Mouse (Mus musculus): ENCODE data around the gene Rbm43. TPM values are rescaled to one million over a fixed set of nuclear protein-coding genes. Genes with fewer than 3 reads are reported as not detected.
A peak's percentile ranks its signal among the peaks of the same experiment; 100 is the strongest.

Rbm43 gene
- polyA plus RNA-seq, 1 experiment, result 6.6 TPM

- no peak for TF ChIP-seq CTCF (conservative IDR thresholded peaks at IDR 0.05; ENCODE audit: insufficient read depth, insufficient read length, low read depth, low read length)
- no peak for TF ChIP-seq POLR2A (IDR thresholded peaks at IDR 0.05; ENCODE audit: low read depth, low read length)
- DNase-seq, result peak; percentile 68
- H3K36me3 ChIP-seq (ENCODE audit: control insufficient read depth, insufficient read depth, low read length), result no peaks in the 10 kb centered on the region
- WGBS, result 82% methylated on average over 4 of the region's 4 CpGs
- peaks cover 5% of the 10 kb centered on the region for H3K4me1 ChIP-seq (ENCODE audit: control insufficient read depth, insufficient read depth, low read length)
- no peak overlapping the region for H3K4me3 ChIP-seq (ENCODE audit: insufficient read depth, low read depth, low read length)
- no peaks in the 10 kb centered on the region for H3K27me3 ChIP-seq (replicated peaks; ENCODE audit: control insufficient read depth, insufficient read depth, low read length)
- H3K27ac ChIP-seq (ENCODE audit: insufficient read depth, low read depth, low read length), result no peak overlapping the region
These were observed 35.9 kb upstream of the Rbm43 start for GRCm38 (mm10) chr2:51970897-51971296.

- TF ChIP-seq POLR2A (IDR thresholded peaks at IDR 0.05; ENCODE audit: low read depth, low read length) (no peak), CTCF (conservative IDR thresholded peaks at IDR 0.05; ENCODE audit: insufficient read depth, insufficient read length, low read depth, low read length) (no peak)
- H3K4me1 ChIP-seq (ENCODE audit: control insufficient read depth, insufficient read depth, low read length), result peaks cover 5% of the 10 kb centered on the region
- H3K4me3 ChIP-seq (ENCODE audit: insufficient read depth, low read depth, low read length), result no peak overlapping the region
- no peak for DNase-seq
- H3K27ac ChIP-seq (ENCODE audit: insufficient read depth, low read depth, low read length), result no peak overlapping the region
- WGBS, result 97% methylated on average over 3 of the region's 3 CpGs
- H3K36me3 ChIP-seq (ENCODE audit: control insufficient read depth, insufficient read depth, low read length), result no peaks in the 10 kb centered on the region
- H3K27me3 ChIP-seq (replicated peaks; ENCODE audit: control insufficient read depth, insufficient read depth, low read length), result no peaks in the 10 kb centered on the region
These were observed 32.3 kb upstream of the Rbm43 start for GRCm38 (mm10) chr2:51967288-51967687.

- 90% methylated on average over 7 of the region's 7 CpGs for WGBS
- TF ChIP-seq CTCF (conservative IDR thresholded peaks at IDR 0.05; ENCODE audit: insufficient read depth, insufficient read length, low read depth, low read length) (no peak), POLR2A (IDR thresholded peaks at IDR 0.05; ENCODE audit: low read depth, low read length) (no peak)
- H3K27me3 ChIP-seq (replicated peaks; ENCODE audit: control insufficient read depth, insufficient read depth, low read length), result no peaks in the 10 kb centered on the region
- no peaks in the 10 kb centered on the region for H3K4me1 ChIP-seq (ENCODE audit: control insufficient read depth, insufficient read depth, low read length)
- H3K36me3 ChIP-seq (ENCODE audit: control insufficient read depth, insufficient read depth, low read length), result peaks cover 6% of the 10 kb centered on the region; the same call in 1 of the 2 replicates
- H3K4me3 ChIP-seq (ENCODE audit: insufficient read depth, low read depth, low read length), result no peak overlapping the region
- H3K27ac ChIP-seq (ENCODE audit: insufficient read depth, low read depth, low read length), result no peak overlapping the region
- DNase-seq, result no peak
These were observed 18.8 kb upstream of the Rbm43 start for GRCm38 (mm10) chr2:51953648-51954204.

- Histone ChIP-seq H3K27ac (ENCODE audit: insufficient read depth, low read depth, low read length) (no peak overlapping the region), H3K36me3 (ENCODE audit: control insufficient read depth, insufficient read depth, low read length) (peaks cover 6% of the 10 kb centered on the region), H3K27me3 (replicated peaks; ENCODE audit: control insufficient read depth, insufficient read depth, low read length) (no peaks in the 10 kb centered on the region), H3K4me1 (ENCODE audit: control insufficient read depth, insufficient read depth, low read length) (no peaks in the 10 kb centered on the region), H3K4me3 (ENCODE audit: insufficient read depth, low read depth, low read length) (no peak overlapping the region)
- no peak for TF ChIP-seq POLR2A (IDR thresholded peaks at IDR 0.05; ENCODE audit: low read depth, low read length)
- TF ChIP-seq CTCF (conservative IDR thresholded peaks at IDR 0.05; ENCODE audit: insufficient read depth, insufficient read length, low read depth, low read length), result no peak
- WGBS, result 48% methylated on average over 1 of the region's 1 CpGs
- DNase-seq, result no peak
These were observed 15.9 kb upstream of the Rbm43 start for GRCm38 (mm10) chr2:51950876-51951275.

- no peak for DNase-seq
- 83% methylated on average over 6 of the region's 6 CpGs for WGBS
These were observed 13.3 kb upstream of the Rbm43 start for GRCm38 (mm10) chr2:51948105-51948830.

GRCm38 (mm10) chr2:51945812-51946211, 10.8 kb upstream of the Rbm43 start:
- H3K4me1 ChIP-seq (ENCODE audit: control insufficient read depth, insufficient read depth, low read length), result no peaks in the 10 kb centered on the region
- TF ChIP-seq CTCF (conservative IDR thresholded peaks at IDR 0.05; ENCODE audit: insufficient read depth, insufficient read length, low read depth, low read length) (no peak), POLR2A (IDR thresholded peaks at IDR 0.05; ENCODE audit: low read depth, low read length) (no peak)
- no peak overlapping the region for H3K4me3 ChIP-seq (ENCODE audit: insufficient read depth, low read depth, low read length)
- no peaks in the 10 kb centered on the region for H3K27me3 ChIP-seq (replicated peaks; ENCODE audit: control insufficient read depth, insufficient read depth, low read length)
- no peak overlapping the region for H3K27ac ChIP-seq (ENCODE audit: insufficient read depth, low read depth, low read length)
- peaks cover 1% of the 10 kb centered on the region for H3K36me3 ChIP-seq (ENCODE audit: control insufficient read depth, insufficient read depth, low read length)
- 48% methylated on average over 2 of the region's 2 CpGs for WGBS
- no peak for DNase-seq

More at GRCm38 (mm10) chr2:51948105-51948830, 13.3 kb upstream of the Rbm43 start:
- H3K36me3 ChIP-seq (ENCODE audit: control insufficient read depth, insufficient read depth, low read length), result peaks cover 6% of the 10 kb centered on the region
- H3K4me1 ChIP-seq (ENCODE audit: control insufficient read depth, insufficient read depth, low read length), result no peaks in the 10 kb centered on the region
- no peaks in the 10 kb centered on the region for H3K27me3 ChIP-seq (replicated peaks; ENCODE audit: control insufficient read depth, insufficient read depth, low read length)
- H3K4me3 ChIP-seq (ENCODE audit: insufficient read depth, low read depth, low read length), result no peak overlapping the region
- no peak overlapping the region for H3K27ac ChIP-seq (ENCODE audit: insufficient read depth, low read depth, low read length)
- no peak for TF ChIP-seq CTCF (conservative IDR thresholded peaks at IDR 0.05; ENCODE audit: insufficient read depth, insufficient read length, low read depth, low read length)
- TF ChIP-seq POLR2A (IDR thresholded peaks at IDR 0.05; ENCODE audit: low read depth, low read length), result no peak

GRCm38 (mm10) chr2:51941832-51942231, 6.9 kb upstream of the Rbm43 start:
- WGBS, result 89% methylated on average over 7 of the region's 7 CpGs
- no peak overlapping the region for H3K4me3 ChIP-seq (ENCODE audit: insufficient read depth, low read depth, low read length)
- no peaks in the 10 kb centered on the region; the same call in 1 of the 2 replicates for H3K36me3 ChIP-seq (ENCODE audit: control insufficient read depth, insufficient read depth, low read length)
- DNase-seq, result no peak
- H3K27ac ChIP-seq (ENCODE audit: insufficient read depth, low read depth, low read length), result no peak overlapping the region
- H3K27me3 ChIP-seq (replicated peaks; ENCODE audit: control insufficient read depth, insufficient read depth, low read length), result no peaks in the 10 kb centered on the region
- no peaks in the 10 kb centered on the region for H3K4me1 ChIP-seq (ENCODE audit: control insufficient read depth, insufficient read depth, low read length)
- TF ChIP-seq POLR2A (IDR thresholded peaks at IDR 0.05; ENCODE audit: low read depth, low read length) (no peak), CTCF (conservative IDR thresholded peaks at IDR 0.05; ENCODE audit: insufficient read depth, insufficient read length, low read depth, low read length) (no peak)
